Mouse (Mus musculus): Measurements from ENCODE around the gene S100a3. TPM values are rescaled to one million over a fixed set of nuclear protein-coding genes. Genes with fewer than 3 reads are reported as not detected.
A peak's percentile ranks its signal among the peaks of the same experiment; 100 is the strongest.

The S100a3 gene
- polyA plus RNA-seq (2015; fragmentation: Nextera tagmentation; extraction: Ambion mirVana): not detected in 2 replicates

- H3K4me3 ChIP-seq (ENCODE audit: low read depth, low read length): no peak within 1 kb of the TSS
- no peaks in the 10 kb centered on the region for H3K4me1 ChIP-seq (ENCODE audit: insufficient read depth)
- no peak within 1 kb of the TSS for H3K27ac ChIP-seq (ENCODE audit: low read depth)
- DNase-seq (no peak), ATAC-seq (no peak)
- H3K9me3 ChIP-seq (ENCODE audit: low read length): no peaks in the 10 kb centered on the region
- H3K36me3 ChIP-seq (replicated peaks; ENCODE audit: insufficient read depth, low read length): no peaks in the 10 kb centered on the region
- WGBS (ENCODE audit: insufficient replicate concordance): 71% methylated on average over 6 of the region's 6 CpGs
- TF ChIP-seq EP300 (IDR thresholded peaks at IDR 0.05; ENCODE audit: low read depth) (no peak), CTCF (IDR thresholded peaks at IDR 0.05; ENCODE audit: low read depth) (no peak)
- no peak within 1 kb of the TSS for H3K4me2 ChIP-seq (ENCODE audit: low read depth, low read length)
- H3K27me3 ChIP-seq (ENCODE audit: insufficient read depth, low read length): no peaks in the 10 kb centered on the region
- no peak within 1 kb of the TSS for H3K9ac ChIP-seq (replicated peaks)
Measured at GRCm38 (mm10) chr3:90560008-90560628, at the start of gene S100a3. TSS of gene S100a3 (plus strand) at chr3:90560578.

GRCm38 (mm10) chr3:90512276-90512675 is 48.1 kb upstream of the S100a3 start:
- H3K4me2 ChIP-seq (ENCODE audit: low read depth, low read length): no peak overlapping the region
- no peak for DNase-seq
- H3K9ac ChIP-seq (replicated peaks): no peak overlapping the region
- H3K27me3 ChIP-seq (ENCODE audit: insufficient read depth, low read length): no peaks in the 10 kb centered on the region
- H3K27ac ChIP-seq (ENCODE audit: low read depth): no peak overlapping the region
- no peaks in the 10 kb centered on the region for H3K9me3 ChIP-seq (ENCODE audit: low read length)
- 74% methylated on average over 5 of the region's 5 CpGs for WGBS (ENCODE audit: insufficient replicate concordance)
- TF ChIP-seq EP300 (IDR thresholded peaks at IDR 0.05; ENCODE audit: low read depth): no peak
- no peak for TF ChIP-seq CTCF (IDR thresholded peaks at IDR 0.05; ENCODE audit: low read depth)
- no peak overlapping the region for H3K4me3 ChIP-seq (ENCODE audit: low read depth, low read length)
- ATAC-seq: no peak
- peaks cover 12% of the 10 kb centered on the region; the same call in 1 of the 2 replicates for H3K36me3 ChIP-seq (replicated peaks; ENCODE audit: insufficient read depth, low read length)
- H3K4me1 ChIP-seq (ENCODE audit: insufficient read depth): peaks cover 32% of the 10 kb centered on the region

GRCm38 (mm10) chr3:90512948-90513642 is 47.3 kb upstream of the S100a3 start:
- no peak for ATAC-seq
- no peaks in the 10 kb centered on the region for H3K9me3 ChIP-seq (ENCODE audit: low read length)
- no peak overlapping the region for H3K4me3 ChIP-seq (ENCODE audit: low read depth, low read length)
- TF ChIP-seq EP300 (IDR thresholded peaks at IDR 0.05; ENCODE audit: low read depth) (no peak), CTCF (IDR thresholded peaks at IDR 0.05; ENCODE audit: low read depth) (no peak)
- H3K27ac ChIP-seq (ENCODE audit: low read depth): no peak overlapping the region
- WGBS (ENCODE audit: insufficient replicate concordance): 71% methylated on average over 9 of the region's 9 CpGs
- H3K36me3 ChIP-seq (replicated peaks; ENCODE audit: insufficient read depth, low read length): peaks cover 7% of the 10 kb centered on the region; the same call in 1 of the 2 replicates
- DNase-seq: no peak
- H3K4me1 ChIP-seq (ENCODE audit: insufficient read depth): peaks cover 24% of the 10 kb centered on the region
- peak overlapping the region; percentile 98 for H3K4me2 ChIP-seq (ENCODE audit: low read depth, low read length)
- H3K9ac ChIP-seq (replicated peaks): 0 out of 2 replicates have a peak overlapping the region, but pooled peaks have one; percentile 65
- no peaks in the 10 kb centered on the region for H3K27me3 ChIP-seq (ENCODE audit: insufficient read depth, low read length)

GRCm38 (mm10) chr3:90513796-90514590 is 46.4 kb upstream of the S100a3 start, which contains the start of the genes S100a1 and S100a13:
TSS of gene S100a1 (minus strand) at chr3:90514392.
TSS of gene S100a13 (plus strand) at chr3:90514435.
- Histone ChIP-seq H3K27ac (ENCODE audit: low read depth) (peak within 1 kb of the TSS; percentile 46), H3K9me3 (ENCODE audit: low read length) (no peaks in the 10 kb centered on the region), H3K9ac (replicated peaks) (peak within 1 kb of the TSS; percentile 65), H3K4me1 (ENCODE audit: insufficient read depth) (peaks cover 24% of the 10 kb centered on the region), H3K4me3 (ENCODE audit: low read depth, low read length) (peak within 1 kb of the TSS; percentile 61), H3K27me3 (ENCODE audit: insufficient read depth, low read length) (no peaks in the 10 kb centered on the region), H3K4me2 (ENCODE audit: low read depth, low read length) (peak within 1 kb of the TSS; percentile 98), H3K36me3 (replicated peaks; ENCODE audit: insufficient read depth, low read length) (peaks cover 7% of the 10 kb centered on the region; the same call in 1 of the 2 replicates)
- WGBS (ENCODE audit: insufficient replicate concordance): 2% methylated on average over 25 of the region's 25 CpGs
- ATAC-seq (peak; percentile 32), DNase-seq (peak; percentile 71)
- TF ChIP-seq CTCF (IDR thresholded peaks at IDR 0.05; ENCODE audit: low read depth) (peak; percentile 66), EP300 (IDR thresholded peaks at IDR 0.05; ENCODE audit: low read depth) (no peak)

GRCm38 (mm10) chr3:90514691-90515090 is 45.7 kb upstream of the S100a3 start:
- Histone ChIP-seq H3K4me1 (ENCODE audit: insufficient read depth) (peaks cover 24% of the 10 kb centered on the region), H3K4me3 (ENCODE audit: low read depth, low read length) (peak overlapping the region; percentile 61), H3K9ac (replicated peaks) (peak overlapping the region; percentile 65), H3K27me3 (ENCODE audit: insufficient read depth, low read length) (no peaks in the 10 kb centered on the region), H3K4me2 (ENCODE audit: low read depth, low read length) (peak overlapping the region; percentile 98), H3K27ac (ENCODE audit: low read depth) (peak overlapping the region; percentile 46), H3K36me3 (replicated peaks; ENCODE audit: insufficient read depth, low read length) (peaks cover 7% of the 10 kb centered on the region; the same call in 1 of the 2 replicates), H3K9me3 (ENCODE audit: low read length) (no peaks in the 10 kb centered on the region)
- no peak for TF ChIP-seq EP300 (IDR thresholded peaks at IDR 0.05; ENCODE audit: low read depth)
- TF ChIP-seq CTCF (IDR thresholded peaks at IDR 0.05; ENCODE audit: low read depth): no peak
- peak; percentile 78 for ATAC-seq
- WGBS (ENCODE audit: insufficient replicate concordance): 2% methylated on average over 10 of the region's 10 CpGs
- DNase-seq: peak; percentile 75

Measured in liver, postnatal 0 days (tissue).